Mouse (Mus musculus): ENCODE results near the gene Atn1. TPM values are rescaled to one million over a fixed set of nuclear protein-coding genes. Genes with fewer than 3 reads are reported as not detected.

Gene Atn1
- polyA plus RNA-seq (2017; shearing (Covaris generic)), result 10 to 100 TPM in 1 of 2 experiments, 1 to 10 TPM in 1; 3.7 to 10.9 TPM

GRCm38 (mm10) chr6:124755831-124756595 is at the start of gene Atn1, which contains the start of gene Gm45234:
Atn1 (minus strand) TSS chr6:124756524.
Gm45234 (minus strand) TSS chr6:124756021.

GRCm38 (mm10) chr6:124779222-124779983 is 23.1 kb upstream of the Atn1 start, which contains the start of gene Lrrc23:
Lrrc23 (minus strand) TSS chr6:124779727.

DNA sequence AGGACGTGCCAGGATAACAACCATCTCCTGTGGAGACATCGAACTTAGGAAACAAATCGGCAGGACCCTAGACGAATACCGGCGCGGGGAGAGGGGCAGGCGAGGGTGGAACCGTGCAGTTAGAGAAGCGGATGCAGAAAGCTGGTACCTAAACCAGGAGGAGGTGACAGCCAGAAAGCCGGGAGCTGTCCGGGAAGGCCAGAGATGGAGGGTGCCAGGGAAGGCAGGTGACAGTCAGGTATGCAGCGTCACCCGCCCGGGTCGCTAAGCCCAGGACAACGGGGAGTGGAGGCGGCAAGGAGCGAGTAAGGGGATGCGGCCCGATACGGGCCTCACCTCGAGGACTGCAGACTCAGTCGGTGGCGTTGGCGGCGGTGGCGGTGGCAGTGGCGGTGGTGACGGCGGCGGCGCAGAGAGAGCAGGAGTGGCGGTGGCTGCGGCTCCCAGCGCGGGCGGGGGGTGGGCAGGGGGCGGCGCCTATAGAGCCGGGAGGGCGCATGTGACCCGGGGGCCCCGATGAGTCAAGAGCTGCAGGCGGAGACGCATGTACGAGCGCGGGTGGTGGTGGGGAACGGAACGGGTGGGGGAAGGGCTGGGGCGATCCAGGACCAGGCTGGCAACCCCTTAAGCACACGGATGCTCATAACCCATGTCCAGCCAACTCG is 12.9 kb upstream of the Atn1 start, which contains the start of gene Eno2:
Eno2 (minus strand) TSS at position 573 of the 665 bp plus-strand sequence.

DNA sequence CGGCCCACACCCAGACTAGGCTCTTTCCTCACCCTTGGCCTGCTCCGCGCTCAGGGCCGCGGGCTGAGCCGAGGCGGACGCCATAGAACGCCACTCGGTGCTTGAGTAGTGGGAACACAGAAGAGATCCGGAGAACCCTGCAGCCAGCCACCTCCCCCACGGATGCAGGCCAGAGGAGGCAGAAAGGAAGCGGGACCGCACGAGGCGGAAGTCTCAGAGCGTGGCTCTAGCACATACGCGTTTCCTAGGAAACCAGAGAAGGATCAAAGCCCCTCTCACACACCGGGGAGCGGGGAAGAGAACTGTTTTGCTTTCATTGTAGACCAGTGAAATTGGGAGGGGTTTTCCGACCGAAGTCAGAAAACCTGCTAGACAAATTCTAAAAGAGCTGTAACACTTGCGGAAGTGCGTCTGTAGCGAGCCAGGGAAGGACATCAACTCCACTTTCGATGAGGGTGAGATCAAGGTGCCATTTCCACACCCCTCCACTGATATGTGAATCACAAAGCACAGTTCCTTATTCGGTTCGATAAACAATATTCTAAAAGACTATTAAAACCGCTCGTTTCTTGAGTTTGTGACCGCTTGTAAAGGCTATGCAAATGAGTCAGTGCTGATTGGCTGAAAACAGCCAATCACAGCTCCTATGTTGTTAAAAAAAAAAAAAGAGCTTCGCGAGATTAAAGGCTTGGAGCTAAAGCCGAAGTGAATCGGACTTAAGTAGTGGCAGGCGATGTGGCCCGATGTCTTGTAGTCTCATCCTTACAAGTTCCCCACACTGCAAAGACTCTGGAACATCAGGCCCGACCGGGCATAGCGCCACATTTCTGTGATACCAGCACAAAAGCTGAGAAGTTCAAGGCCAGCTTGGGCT is 15.2 kb downstream of the Atn1 start, which contains the start of gene Grcc10:
Grcc10 (minus strand) TSS at position 487 of the 874 bp plus-strand sequence.

GRCm38 (mm10) chr6:124738511-124739023 is 17.8 kb downstream of the Atn1 start, which contains the start of gene Ptpn6:
Ptpn6 (minus strand) TSS chr6:124738714.

DNA sequence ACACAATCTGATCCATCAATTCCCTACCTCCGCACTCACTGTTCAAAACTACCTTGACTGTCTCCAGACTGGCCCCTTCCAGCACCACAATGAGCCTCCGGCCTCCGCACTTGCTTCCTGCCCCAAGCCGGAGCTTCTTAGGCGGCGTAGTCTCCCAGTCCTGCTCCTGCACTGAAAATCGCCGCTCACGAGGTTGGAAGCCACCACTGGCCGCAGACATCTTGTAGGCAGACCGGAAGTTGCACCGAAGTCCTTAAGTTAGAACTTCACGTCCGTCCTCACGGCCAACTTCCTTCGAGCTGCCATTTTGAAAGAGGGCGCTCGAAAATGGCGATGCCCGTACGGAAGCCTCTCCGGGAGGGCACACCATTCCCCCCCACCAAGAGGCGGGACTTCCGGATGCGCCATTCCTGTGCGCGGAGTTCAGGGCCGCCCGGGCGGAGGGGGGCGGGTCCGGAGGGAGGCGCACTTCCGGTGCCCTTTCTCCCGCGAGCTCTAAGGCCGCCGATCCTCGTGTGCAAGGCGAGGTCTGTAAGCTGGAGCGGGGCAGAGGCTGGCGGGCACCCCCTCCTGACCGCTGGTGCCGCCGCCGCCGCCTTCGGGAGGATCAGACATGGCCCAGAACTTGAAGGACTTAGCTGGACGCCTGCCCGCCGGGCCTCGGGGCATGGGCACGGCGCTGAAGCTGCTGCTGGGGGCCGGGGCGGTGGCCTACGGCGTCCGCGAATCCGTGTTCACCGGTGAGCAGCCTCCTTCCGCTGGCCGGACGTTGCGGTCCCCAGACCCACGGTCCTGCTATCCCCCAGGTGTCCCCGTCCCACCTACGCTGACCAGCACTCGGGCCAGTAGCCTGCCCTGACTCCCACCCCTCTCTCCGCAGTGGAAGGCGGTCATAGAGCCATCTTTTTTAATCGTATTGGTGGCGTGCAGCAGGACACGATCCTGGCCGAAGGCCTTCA is 44.2 kb downstream of the Atn1 start, which contains the start of the genes Emg1 and Phb2:
Emg1 (minus strand) TSS at position 355 of the 959 bp plus-strand sequence.
Phb2 (plus strand) TSS at position 513 of the 959 bp plus-strand sequence.

Other genes with a start within 250 kb of the Atn1 start
- gene C1ra, start 244.1 kb downstream of the Atn1 start, polyA plus RNA-seq (2017; shearing (Covaris generic)), result under 1 TPM; 0.17 to 0.53 TPM
- gene C1s1, start 214.2 kb downstream of the Atn1 start, polyA plus RNA-seq (2017; shearing (Covaris generic)), result under 1 TPM in 1 of 2 experiments, not detected in 1; 0.21 TPM
- gene C1rb, start 186.2 kb downstream of the Atn1 start, polyA plus RNA-seq (2017; shearing (Covaris generic)), result not detected
- not detected for gene C1s2, start 120.4 kb downstream of the Atn1 start, polyA plus RNA-seq (2017; shearing (Covaris generic))
- gene Lpcat3, start 93.5 kb downstream of the Atn1 start, polyA plus RNA-seq (2017; shearing (Covaris generic)), result 10 to 100 TPM; 51.5 to 80.2 TPM
- 100 to 1,000 TPM; 250 to 341 TPM for gene Emg1, start 44.3 kb downstream of the Atn1 start, polyA plus RNA-seq (2017; shearing (Covaris generic))
- gene Phb2, start 44.2 kb downstream of the Atn1 start, polyA plus RNA-seq (2017; shearing (Covaris generic)), result 100 to 1,000 TPM; 199 to 262 TPM
- gene Ptpn6, start 17.8 kb downstream of the Atn1 start, polyA plus RNA-seq (2017; shearing (Covaris generic)), result 100 to 1,000 TPM; 271 to 272 TPM
- 100 to 1,000 TPM; 443 to 508 TPM for gene Grcc10, start 15.2 kb downstream of the Atn1 start, polyA plus RNA-seq (2017; shearing (Covaris generic))
- not detected for gene Gm45234, start 503 bp downstream of the Atn1 start, polyA plus RNA-seq (2017; shearing (Covaris generic))
- 1 to 10 TPM; 3.3 to 7.1 TPM for gene Eno2, start 13.1 kb upstream of the Atn1 start, polyA plus RNA-seq (2017; shearing (Covaris generic))
- gene Lrrc23, start 23.2 kb upstream of the Atn1 start, polyA plus RNA-seq (2017; shearing (Covaris generic)), result 1 to 10 TPM in 1 of 2 experiments, not detected in 1; 2.7 TPM
- gene Spsb2, start 52.1 kb upstream of the Atn1 start, polyA plus RNA-seq (2017; shearing (Covaris generic)), result 1 to 10 TPM; 2.1 to 9.7 TPM
- 100 to 1,000 TPM; 147 to 163 TPM for gene Tpi1, start 57.8 kb upstream of the Atn1 start, polyA plus RNA-seq (2017; shearing (Covaris generic))
- 10 to 100 TPM; 71.4 to 93.4 TPM for gene Usp5, start 73.0 kb upstream of the Atn1 start, polyA plus RNA-seq (2017; shearing (Covaris generic))
- 10 to 100 TPM; 22.6 to 23.4 TPM for gene Cdca3, start 73.0 kb upstream of the Atn1 start, polyA plus RNA-seq (2017; shearing (Covaris generic))
- gene Gnb3, start 83.8 kb upstream of the Atn1 start, polyA plus RNA-seq (2017; shearing (Covaris generic)), result under 1 TPM in 1 of 2 experiments, not detected in 1; 0.25 TPM
- under 1 TPM; 0.09 to 0.49 TPM for gene P3h3, start 101.2 kb upstream of the Atn1 start, polyA plus RNA-seq (2017; shearing (Covaris generic))
- under 1 TPM; 0.26 to 0.48 TPM for gene Gpr162, start 107.5 kb upstream of the Atn1 start, polyA plus RNA-seq (2017; shearing (Covaris generic))
- gene Cd4, start 131.7 kb upstream of the Atn1 start, polyA plus RNA-seq (2017; shearing (Covaris generic)), result 100 to 1,000 TPM; 318 to 460 TPM
- gene Lag3, start 155.2 kb upstream of the Atn1 start, polyA plus RNA-seq (2017; shearing (Covaris generic)), result 10 to 100 TPM in 1 of 2 experiments, 1 to 10 TPM in 1; 7.9 to 13.9 TPM
- 10 to 100 TPM; 48.9 to 51.3 TPM for gene Ptms, start 163.6 kb upstream of the Atn1 start, polyA plus RNA-seq (2017; shearing (Covaris generic))
- gene Mlf2, start 174.9 kb upstream of the Atn1 start, polyA plus RNA-seq (2017; shearing (Covaris generic)), result 100 to 1,000 TPM; 180 to 204 TPM
- 10 to 100 TPM; 63.1 to 67.0 TPM for gene Cops7a, start 209.0 kb upstream of the Atn1 start, polyA plus RNA-seq (2017; shearing (Covaris generic))
- under 1 TPM; 0.27 to 0.44 TPM for gene Pianp, start 240.2 kb upstream of the Atn1 start, polyA plus RNA-seq (2017; shearing (Covaris generic))

Data from activated CD4-positive, CD25-positive, alpha-beta regulatory T cell (primary cell).